Mouse (Mus musculus) gastrocnemius, postnatal 10 days (tissue): ENCODE results near the gene Mcemp1. TPM values are rescaled to one million over a fixed set of nuclear protein-coding genes. Genes with fewer than 3 reads are reported as not detected.

Source experiments
- total RNA-seq, 2 experiments: library from RNA; stranded (reverse); gene quantifications; 2 replicates each; pipeline ENCODE4 v1.2.3; 2021

Gene Mcemp1
- total RNA-seq, 2 experiments from 2014 or later: 0.41 TPM; not detected in 1

Other genes with a start within 250 kb of the Mcemp1 start
- gene Pex11g, start 198.1 kb upstream of the Mcemp1 start, total RNA-seq: 1 to 10 TPM; 3.0 to 3.6 TPM
- under 1 TPM in 1 of 2 experiments, not detected in 1; 0.14 TPM for gene Tex45, start 194.9 kb upstream of the Mcemp1 start, total RNA-seq
- gene Zfp358, start 172.6 kb upstream of the Mcemp1 start, total RNA-seq: 10 to 100 TPM; 16.0 to 18.7 TPM
- 10 to 100 TPM; 19.0 to 23.9 TPM for gene Mcoln1, start 165.3 kb upstream of the Mcemp1 start, total RNA-seq
- 10 to 100 TPM; 13.6 to 15.4 TPM for gene Pnpla6, start 150.4 kb upstream of the Mcemp1 start, total RNA-seq
- gene C330021F23Rik, start 97.8 kb upstream of the Mcemp1 start, total RNA-seq: under 1 TPM in 1 of 2 experiments, not detected in 1; 0.21 TPM
- 1 to 10 TPM in 1 of 2 experiments, under 1 TPM in 1; 0.97 to 1.5 TPM for gene Camsap3, start 78.5 kb upstream of the Mcemp1 start, total RNA-seq
- 10 to 100 TPM; 14.9 to 16.4 TPM for gene Xab2, start 44.4 kb upstream of the Mcemp1 start, total RNA-seq
- gene Pet100, start 44.2 kb upstream of the Mcemp1 start, total RNA-seq: 10 to 100 TPM; 76.0 to 76.5 TPM
- not detected for gene Pcp2, start 40.2 kb upstream of the Mcemp1 start, total RNA-seq
- gene Stxbp2, start 34.8 kb upstream of the Mcemp1 start, total RNA-seq: 1 to 10 TPM; 4.0 to 6.7 TPM
- under 1 TPM; 0.61 to 0.75 TPM for gene Retn, start 10.0 kb upstream of the Mcemp1 start, total RNA-seq
- 1 to 10 TPM; 1.6 to 2.0 TPM for gene Fcor, start 6.6 kb downstream of the Mcemp1 start, total RNA-seq
- gene Trappc5, start 10.5 kb downstream of the Mcemp1 start, total RNA-seq: 10 to 100 TPM; 24.2 to 24.9 TPM
- 1 to 10 TPM; 1.1 to 1.4 TPM for gene Fcer2a, start 28.4 kb downstream of the Mcemp1 start, total RNA-seq
- gene Clec4g, start 54.9 kb downstream of the Mcemp1 start, total RNA-seq: not detected
- gene Cd209a, start 83.2 kb downstream of the Mcemp1 start, total RNA-seq: not detected
- gene Cd209e, start 188.6 kb downstream of the Mcemp1 start, total RNA-seq: not detected
- gene Cd209d, start 212.8 kb downstream of the Mcemp1 start, total RNA-seq: under 1 TPM in 1 of 2 experiments, not detected in 1; 0.38 TPM